In genomic region chr17:72948119-72948518, GRCm38 (mm10) we compare ENCODE assay signal across 11 mouse cellular contexts. TPM values are rescaled to one million over a fixed set of nuclear protein-coding genes. Genes with fewer than 3 reads are reported as not detected.
A peak's percentile ranks its signal among the peaks of the same experiment; 100 is the strongest.
DNase-seq lines count a peak whose midpoint lies in the region; ATAC-seq lines count a peak whose summit lies in the region.
"Had no signal": no experiment of that assay in that cellular context is flagged by ENCODE, and none has a peak within 500 bp of the region (broad histone marks: within the 10 kb centered on the region; RNA-seq: fewer than 3 reads in every experiment).

No protein-coding gene starts in this region.

- 75% methylated on average over 9 of the region's 9 CpGs for WGBS in kidney, embryonic 15.5 days
- 87% methylated on average over 9 of the region's 9 CpGs for WGBS in limb, embryonic 10.5 days

- no peak for ATAC-seq in kidney, embryonic 15.5 days (replicated peaks; ENCODE audit: low FRiP score)
- peak; percentile 56 for ATAC-seq in inflammation-experienced regulatory T-cells, adult 6 months

- no peak overlapping the region for H3K4me2 ChIP-seq in kidney, embryonic 15.5 days
- H3K4me2 ChIP-seq: forebrain, embryonic 12.5 days; limb, embryonic 13.5 days had no signal

- H3K9me3 ChIP-seq in kidney, embryonic 15.5 days (replicated peaks) = no peaks in the 10 kb centered on the region
- no peaks in the 10 kb centered on the region for H3K9me3 ChIP-seq in limb, embryonic 10.5 days (replicated peaks)
- H3K9me3 ChIP-seq: forebrain, embryonic 12.5 days had no signal

- H3K27me3 ChIP-seq in kidney, embryonic 15.5 days = no peaks in the 10 kb centered on the region
- no peaks in the 10 kb centered on the region for H3K27me3 ChIP-seq in splenic B cell, adult 2 months (ENCODE audit: control insufficient read depth, insufficient read depth, low read length, poor library complexity, severe bottlenecking)
- no peaks in the 10 kb centered on the region for H3K27me3 ChIP-seq in limb, embryonic 10.5 days (ENCODE audit: low read depth, poor library complexity, severe bottlenecking)
- H3K27me3 ChIP-seq: forebrain, embryonic 12.5 days; limb, embryonic 13.5 days had no signal

- H3K4me3 ChIP-seq in kidney, embryonic 15.5 days (replicated peaks) = no peak overlapping the region
- no peak overlapping the region for H3K4me3 ChIP-seq in limb, embryonic 10.5 days
- H3K4me3 ChIP-seq: forebrain, embryonic 12.5 days; limb, embryonic 13.5 days had no signal

- H3K27ac ChIP-seq in kidney, embryonic 15.5 days = peak overlapping the region; percentile 77
- H3K27ac ChIP-seq in limb, embryonic 10.5 days = no peak overlapping the region
- H3K27ac ChIP-seq: forebrain, embryonic 12.5 days; limb, embryonic 13.5 days had no signal

- H3K9ac ChIP-seq in kidney, embryonic 15.5 days = no peak overlapping the region
- H3K9ac ChIP-seq: forebrain, embryonic 12.5 days; limb, embryonic 13.5 days had no signal

- no peak for DNase-seq in kidney, adult 8-10 months
- DNase-seq in T-cell, adult 2 months (ENCODE audit: low spot score) = peak; percentile 77
- peak; percentile 51 for DNase-seq in splenic B cell, adult 2 months (ENCODE audit: low read depth, low spot score)
- DNase-seq in frontal cortex, postnatal 25 days (ENCODE audit: low spot score in 2 of 2) = no peak
- no peak for DNase-seq in adrenal gland, adult 18-20 months (ENCODE audit: low spot score in 2 of 2)
- DNase-seq in limb, embryonic 10.5 days (ENCODE audit: low spot score) = no peak
- DNase-seq: midbrain, embryonic 14.5 days had no signal

- H3K36me3 ChIP-seq in kidney, embryonic 15.5 days = peaks cover 3% of the 10 kb centered on the region; the same call in 1 of the 2 replicates
- no peaks in the 10 kb centered on the region for H3K36me3 ChIP-seq in splenic B cell, adult 2 months (ENCODE audit: control insufficient read depth, insufficient read depth, low read length, poor library complexity, severe bottlenecking)
- no peaks in the 10 kb centered on the region for H3K36me3 ChIP-seq in limb, embryonic 10.5 days
- H3K36me3 ChIP-seq: forebrain, embryonic 12.5 days had no signal

- H3K4me1 ChIP-seq in kidney, embryonic 15.5 days = peaks cover 14% of the 10 kb centered on the region
- H3K4me1 ChIP-seq in limb, embryonic 10.5 days = peaks cover 7% of the 10 kb centered on the region

RNA-seq across cellular contexts. Expression of gene Lbh, which starts 30.0 kb away (rescaled TPM):
- 7.1 and 8.9 TPM in 2 replicates for polyA plus RNA-seq in kidney, embryonic 15.5 days (2015; fragmentation: Nextera tagmentation; extraction: Ambion mirVana)
- polyA plus RNA-seq in inflammation-experienced regulatory T-cells, adult 6 months (2017; shearing (Covaris generic)) = 10 to 100 TPM; 21.0 to 45.8 (median 30.0) TPM
- 10 to 100 TPM; 25.4 to 27.2 TPM for total RNA-seq in adrenal gland, adult 18-20 months (2021)
- polyA plus RNA-seq in limb, embryonic 10.5 days (2016; fragmentation: Nextera tagmentation; extraction: Ambion mirVana) = 1.9 and 2.0 TPM in 2 replicates

Comparison
In these comparisons a context has a peak if more than half of its experiments do, and no peak if none do; other contexts are left out.
1. DNase-seq: peak in T-cell, adult 2 months (single experiment) and splenic B cell, adult 2 months (single experiment); none in kidney, adult 8-10 months (0 of 2), frontal cortex, postnatal 25 days (0 of 2), adrenal gland, adult 18-20 months (0 of 2) and limb, embryonic 10.5 days (single experiment).